Mouse (Mus musculus): ENCODE measurements around the gene Wdfy4. TPM values are rescaled to one million over a fixed set of nuclear protein-coding genes. Genes with fewer than 3 reads are reported as not detected.

The Wdfy4 gene
- total RNA-seq, 2 experiments from 2014 or later = 0.47 to 0.59 TPM

- intact Hi-C loops (cut with DNase I) = no loop called here
- no peak for DNase-seq
These were observed 8.5 kb upstream of the Wdfy4 start for GRCm38 (mm10) chr14:33193762-33194161.

GRCm38 (mm10) chr14:33190646-33191045 is 5.3 kb upstream of the Wdfy4 start:
- intact Hi-C loops (cut with DNase I) = no loop called here
- DNase-seq = no peak

GRCm38 (mm10) chr14:33189849-33190423 is 4.6 kb upstream of the Wdfy4 start:
- DNase-seq = no peak
- intact Hi-C loops (cut with DNase I) = no loop called here

- DNase-seq = no peak
- intact Hi-C loops (cut with DNase I) = no loop called here
These were observed 3.9 kb upstream of the Wdfy4 start for GRCm38 (mm10) chr14:33189230-33189629.

GRCm38 (mm10) chr14:33187201-33187600 is 1.9 kb upstream of the Wdfy4 start:
- no peak for DNase-seq
- intact Hi-C loops (cut with DNase I) = no loop called here

- intact Hi-C loops (cut with DNase I) = no loop called here
- no peak for DNase-seq
These were observed 5.2 kb downstream of the Wdfy4 start for GRCm38 (mm10) chr14:33180102-33180501.

- intact Hi-C loops (cut with DNase I) = no loop called here
- no peak for DNase-seq
These were observed 10.1 kb downstream of the Wdfy4 start for GRCm38 (mm10) chr14:33175059-33175821.

GRCm38 (mm10) chr14:33171942-33172341 is 13.4 kb downstream of the Wdfy4 start:
- intact Hi-C loops (cut with DNase I) = no loop called here
- DNase-seq = no peak

- intact Hi-C loops (cut with DNase I) = no loop called here
- DNase-seq = no peak
These were observed 16.6 kb downstream of the Wdfy4 start for GRCm38 (mm10) chr14:33168750-33169149.

- intact Hi-C loops (cut with DNase I) = no loop called here
- DNase-seq = no peak
These were observed 23.1 kb downstream of the Wdfy4 start for GRCm38 (mm10) chr14:33162238-33162637.

GRCm38 (mm10) chr14:33158268-33158667 is 27.0 kb downstream of the Wdfy4 start:
- intact Hi-C loops (cut with DNase I) = no loop called here
- DNase-seq = no peak

GRCm38 (mm10) chr14:33152941-33153340 is 32.4 kb downstream of the Wdfy4 start:
- DNase-seq = no peak
- intact Hi-C loops (cut with DNase I) = no loop called here

- DNase-seq = no peak
- intact Hi-C loops (cut with DNase I) = no loop called here
These were observed 39.0 kb downstream of the Wdfy4 start for GRCm38 (mm10) chr14:33146287-33146686.

- intact Hi-C loops (cut with DNase I) = no loop called here
- no peak for DNase-seq
These were observed 48.5 kb downstream of the Wdfy4 start for GRCm38 (mm10) chr14:33136843-33137242.

- no peak for DNase-seq
- intact Hi-C loops (cut with DNase I) = no loop called here
These were observed 50.1 kb downstream of the Wdfy4 start for GRCm38 (mm10) chr14:33135170-33135569.

GRCm38 (mm10) chr14:33131044-33131758 is 54.1 kb downstream of the Wdfy4 start:
- intact Hi-C loops (cut with DNase I) = no loop called here
- no peak for DNase-seq

- DNase-seq = no peak
- intact Hi-C loops (cut with DNase I) = no loop called here
These were observed 68.7 kb downstream of the Wdfy4 start for GRCm38 (mm10) chr14:33116590-33116989.

GRCm38 (mm10) chr14:33104809-33105208 is 80.5 kb downstream of the Wdfy4 start:
- no peak for DNase-seq
- intact Hi-C loops (cut with DNase I) = no loop called here

- no peak for DNase-seq
- intact Hi-C loops (cut with DNase I) = no loop called here
These were observed 83.7 kb downstream of the Wdfy4 start for GRCm38 (mm10) chr14:33101609-33102008.

GRCm38 (mm10) chr14:33099926-33100325 is 85.4 kb downstream of the Wdfy4 start:
- intact Hi-C loops (cut with DNase I) = no loop called here
- DNase-seq = no peak

- intact Hi-C loops (cut with DNase I) = no loop called here
- no peak for DNase-seq
These were observed 86.2 kb downstream of the Wdfy4 start for GRCm38 (mm10) chr14:33099111-33099510.

- intact Hi-C loops (cut with DNase I) = no loop called here
- no peak for DNase-seq
These were observed 88.8 kb downstream of the Wdfy4 start for GRCm38 (mm10) chr14:33096462-33096861.
